Mouse (Mus musculus): ENCODE results near the gene Rcc1.

Gene Rcc1

DNA sequence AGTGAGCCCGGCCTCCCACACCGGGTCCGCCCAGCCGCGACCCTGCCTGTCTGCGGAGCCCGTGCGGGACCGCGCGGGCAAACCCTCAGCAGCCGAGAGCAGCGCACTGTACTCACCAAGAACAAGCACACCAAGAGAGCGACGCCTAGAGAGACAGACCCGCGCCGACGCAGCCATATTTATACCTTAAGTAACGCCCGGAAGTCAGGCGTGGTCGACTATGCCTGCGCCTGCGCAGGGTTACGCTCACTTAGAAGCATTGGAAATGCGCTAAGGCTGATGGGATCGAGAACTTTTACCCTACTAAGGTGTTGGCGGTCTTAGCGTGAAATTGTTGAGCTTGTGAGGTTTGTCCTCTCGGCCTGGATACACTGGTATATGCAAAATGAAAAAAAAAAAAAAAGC lies at the start of gene Rcc1:
TSS of gene Rcc1 (minus strand) at position 125 of the 405 bp plus-strand sequence.
- DNase-seq (ENCODE audit: extremely low spot score), result peak; percentile 95

DNA sequence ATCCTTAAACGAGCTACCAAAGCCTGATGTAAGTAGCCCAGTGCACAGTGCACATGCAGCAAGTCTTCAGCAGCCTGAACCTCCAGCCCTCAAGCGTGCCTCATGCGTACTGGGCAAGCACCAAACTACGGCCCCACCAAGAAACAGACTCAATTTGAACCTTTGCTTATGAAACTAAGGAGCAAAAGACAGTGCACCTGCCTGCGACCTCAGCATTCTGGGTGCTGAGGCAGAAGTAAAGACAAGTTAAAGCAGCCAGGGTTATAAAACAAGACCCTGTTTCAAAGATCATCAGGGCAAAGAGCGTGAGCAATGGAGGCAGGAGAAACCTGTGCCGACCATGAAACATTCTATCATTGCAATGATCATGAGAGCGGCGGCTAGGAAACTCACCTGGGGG lies 47.6 kb upstream of the Rcc1 start:
- DNase-seq (ENCODE audit: extremely low spot score), result no peak

DNA sequence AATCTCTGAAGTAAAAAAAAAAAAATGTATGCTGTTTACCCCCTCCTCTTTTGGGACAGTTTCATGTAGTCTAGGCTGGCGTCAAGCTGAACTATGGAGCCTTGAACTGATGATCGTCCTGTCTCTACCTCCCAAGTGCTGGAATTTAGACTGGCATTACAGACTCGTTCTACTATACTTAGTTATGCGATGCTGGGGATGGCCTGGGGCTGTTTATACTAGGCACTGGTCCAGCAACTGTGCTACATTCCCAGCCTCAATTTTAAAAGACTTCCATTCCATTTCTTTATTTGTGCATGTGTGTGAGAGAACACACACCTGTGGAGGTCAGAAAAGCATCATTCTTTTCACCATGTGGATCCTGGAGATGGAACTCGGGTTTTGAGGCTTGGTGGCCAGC lies 45.5 kb upstream of the Rcc1 start:
- no peak for DNase-seq (ENCODE audit: extremely low spot score)

DNA sequence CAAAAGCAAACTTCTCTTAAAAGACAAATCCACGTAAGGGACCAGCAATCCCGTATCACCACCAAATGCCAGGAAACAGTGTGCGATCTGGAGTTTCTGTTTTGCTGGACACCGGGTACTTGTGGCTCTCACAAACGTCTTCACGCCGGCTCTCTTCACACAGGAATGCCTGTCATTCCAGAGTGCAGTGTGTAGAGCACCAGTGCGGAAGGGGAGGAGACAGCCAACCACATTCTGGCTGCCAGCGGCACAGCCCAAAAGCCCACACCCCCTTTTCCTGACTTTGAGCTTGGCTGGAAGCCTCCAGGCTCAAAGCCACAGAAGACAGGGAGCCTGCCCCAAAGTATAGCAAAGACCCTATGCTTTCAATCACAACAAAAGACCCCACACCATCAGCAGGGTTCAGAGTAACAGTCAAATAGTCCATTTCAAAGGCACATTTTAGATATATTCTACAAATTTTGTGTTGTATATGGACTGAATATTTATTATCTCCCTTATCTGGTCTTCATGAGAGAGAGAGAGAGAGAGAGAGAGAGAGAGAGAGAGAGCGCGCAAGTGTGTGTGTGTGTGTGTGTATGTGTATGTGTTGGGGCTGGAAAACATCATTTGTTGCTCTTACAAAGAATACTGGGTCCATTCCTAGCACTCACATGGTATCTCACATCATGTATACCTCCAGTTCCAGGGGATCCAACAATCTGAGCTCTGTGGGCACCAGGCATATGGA lies 44.8 kb upstream of the Rcc1 start:
- DNase-seq (ENCODE audit: extremely low spot score), result peak; percentile 44

DNA sequence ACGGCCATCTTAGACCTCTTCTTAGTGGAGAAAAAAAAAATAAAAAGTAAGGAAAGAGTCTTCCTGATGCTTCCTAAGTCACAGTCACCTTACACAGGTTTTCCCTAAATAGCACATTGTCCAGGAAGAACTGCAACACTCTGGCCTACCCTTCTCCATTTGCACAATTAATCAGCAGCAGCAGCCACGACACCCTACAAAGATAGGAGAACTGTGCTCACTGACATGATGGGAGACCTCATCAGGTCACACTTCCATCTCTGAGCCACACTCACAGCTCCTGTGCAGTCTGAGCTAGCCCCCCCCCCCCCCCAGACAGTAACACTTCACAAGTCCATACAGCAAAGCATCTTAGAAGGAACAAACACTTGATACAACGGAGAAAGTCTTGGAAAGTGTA lies 43.7 kb upstream of the Rcc1 start:
- DNase-seq (ENCODE audit: extremely low spot score), result no peak

DNA sequence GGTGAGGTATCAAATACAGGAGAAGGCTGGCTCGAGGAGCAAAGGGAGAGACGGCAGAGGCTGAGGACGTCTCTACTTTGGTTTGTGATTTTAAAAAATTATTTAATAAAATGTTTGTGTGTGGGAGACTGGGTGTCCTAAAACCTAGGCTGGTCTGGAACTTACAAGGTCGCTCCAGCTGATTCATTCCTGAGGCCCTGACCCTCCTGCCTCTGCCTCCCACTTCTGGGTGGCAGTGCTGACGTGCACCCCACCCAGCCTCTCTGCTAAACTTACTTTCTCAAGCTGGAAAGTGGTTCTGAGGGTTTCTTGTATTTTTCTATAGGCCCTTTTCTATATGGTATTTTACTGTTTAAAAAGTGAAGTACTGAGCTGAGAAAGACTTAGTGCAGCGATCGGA lies 42.8 kb upstream of the Rcc1 start:
- DNase-seq (ENCODE audit: extremely low spot score), result no peak

DNA sequence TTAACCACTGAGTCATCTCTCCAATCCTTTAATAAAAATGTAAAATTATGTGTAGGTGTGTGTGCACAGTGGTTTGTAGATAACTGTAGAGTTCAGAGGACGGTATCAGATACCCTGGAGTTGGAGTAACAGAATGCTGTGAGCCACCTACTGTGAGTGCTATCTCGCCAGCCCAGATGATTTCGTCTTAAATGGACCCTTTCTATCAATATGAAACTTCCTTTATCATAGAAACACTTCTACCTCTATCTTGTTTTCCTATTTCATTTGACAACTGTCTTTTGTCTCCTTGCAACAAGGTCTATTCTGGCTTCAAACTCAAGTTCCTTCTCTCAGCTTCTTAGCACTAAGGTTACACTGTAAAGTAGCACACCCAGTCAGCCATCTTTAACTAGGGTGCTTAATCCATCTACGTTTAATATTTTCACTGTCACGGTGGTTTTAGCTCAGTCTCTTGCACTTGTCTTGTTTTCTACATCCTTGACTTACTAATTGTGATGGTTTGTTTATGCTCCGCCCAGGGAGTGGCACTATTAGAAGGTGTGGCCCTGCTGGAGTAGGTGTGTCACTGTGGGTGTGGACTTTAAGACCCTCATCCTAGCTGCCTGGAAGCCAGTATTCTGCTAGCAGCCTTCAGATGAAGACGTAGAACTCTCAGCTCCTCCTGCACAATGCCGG lies 37.8 kb upstream of the Rcc1 start:
- DNase-seq (ENCODE audit: extremely low spot score), result no peak

DNA sequence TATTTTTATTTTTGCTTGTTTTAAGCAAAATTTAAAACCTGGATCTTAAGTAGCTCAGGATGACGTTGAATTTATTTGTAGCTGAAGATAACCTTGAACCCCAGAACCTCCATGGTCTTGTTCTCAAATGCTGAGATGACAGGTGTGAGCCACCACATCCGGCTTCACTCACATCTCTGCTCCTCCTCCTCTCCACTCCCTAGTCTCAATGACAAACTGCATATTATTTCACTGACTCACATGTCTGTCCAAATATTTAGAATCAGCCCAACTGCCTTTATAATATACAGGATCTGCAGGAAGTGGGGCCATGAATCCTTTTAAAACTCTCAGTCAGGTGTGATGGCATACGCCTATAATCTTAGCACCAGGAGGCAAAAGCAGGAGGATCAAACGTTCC lies 35.9 kb upstream of the Rcc1 start:
- no peak for DNase-seq (ENCODE audit: extremely low spot score)

DNA sequence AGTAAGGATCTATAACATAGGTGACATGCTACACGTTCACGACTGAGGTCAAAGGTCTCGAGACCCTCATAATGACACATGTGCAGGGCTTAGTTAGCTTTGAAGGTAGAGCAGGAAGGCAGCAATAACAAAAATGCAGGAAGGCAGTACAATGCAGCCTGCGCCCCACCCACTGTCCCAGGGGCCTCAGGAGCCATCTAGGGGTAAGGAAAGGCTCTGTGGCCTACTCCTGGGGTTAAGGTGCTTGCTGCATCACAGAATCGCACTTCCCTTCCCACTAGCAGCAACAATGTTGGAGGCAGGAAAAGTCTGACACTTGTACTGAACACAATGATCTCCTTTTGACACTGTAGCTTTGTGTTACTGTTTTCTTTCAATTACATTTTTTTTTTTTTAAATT lies 34.2 kb upstream of the Rcc1 start:
- DNase-seq (ENCODE audit: extremely low spot score), result no peak

DNA sequence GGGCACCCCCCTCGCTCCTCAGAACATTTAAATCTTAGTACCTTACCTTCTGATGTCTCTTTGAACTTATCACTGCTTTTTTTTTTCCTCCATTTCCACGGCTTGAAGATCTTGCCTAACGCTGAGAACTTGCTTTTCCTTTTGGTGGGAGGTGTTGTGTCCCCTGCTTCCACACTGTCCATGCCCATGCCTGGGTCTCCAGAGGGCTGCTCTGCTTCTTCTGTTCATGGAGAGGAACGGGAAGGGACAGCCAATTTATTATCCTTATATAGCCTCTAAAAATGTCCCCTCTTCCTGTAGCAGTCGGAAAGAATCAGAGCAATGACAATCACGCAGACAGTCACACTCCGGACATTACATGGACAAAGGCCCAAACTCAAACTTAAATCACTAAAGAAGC lies 33.4 kb upstream of the Rcc1 start:
- DNase-seq (ENCODE audit: extremely low spot score), result no peak

DNA sequence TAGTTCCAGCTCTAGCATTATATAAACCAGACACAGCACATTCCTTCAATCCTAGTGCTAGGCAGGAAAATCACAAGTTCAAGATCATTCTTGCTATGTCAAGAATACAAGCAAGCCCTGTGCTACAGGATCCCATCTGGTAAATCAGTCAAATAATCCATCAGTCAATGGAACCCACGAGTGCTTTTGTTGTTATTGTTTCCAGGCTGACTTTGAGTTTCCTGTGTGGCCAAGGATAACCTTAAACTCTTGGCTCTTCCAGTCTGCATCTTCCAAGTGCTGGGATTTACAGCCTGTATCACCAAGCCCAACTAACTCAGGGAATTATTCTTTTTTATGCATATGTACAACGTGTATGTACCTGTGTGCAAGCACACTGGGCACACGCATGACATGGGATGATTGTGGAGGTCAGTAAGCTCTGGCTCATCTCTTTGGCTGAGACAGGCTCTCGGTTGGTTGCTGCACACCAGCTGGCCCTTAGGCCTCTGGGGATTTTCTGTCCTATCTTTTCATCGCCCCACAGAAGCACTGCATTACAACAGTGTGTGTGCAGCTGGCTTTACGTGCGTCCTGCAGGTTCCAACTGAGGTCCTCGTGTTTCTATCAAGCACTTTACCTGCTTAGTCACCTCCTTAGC lies 32.5 kb upstream of the Rcc1 start:
- DNase-seq (ENCODE audit: extremely low spot score), result no peak

DNA sequence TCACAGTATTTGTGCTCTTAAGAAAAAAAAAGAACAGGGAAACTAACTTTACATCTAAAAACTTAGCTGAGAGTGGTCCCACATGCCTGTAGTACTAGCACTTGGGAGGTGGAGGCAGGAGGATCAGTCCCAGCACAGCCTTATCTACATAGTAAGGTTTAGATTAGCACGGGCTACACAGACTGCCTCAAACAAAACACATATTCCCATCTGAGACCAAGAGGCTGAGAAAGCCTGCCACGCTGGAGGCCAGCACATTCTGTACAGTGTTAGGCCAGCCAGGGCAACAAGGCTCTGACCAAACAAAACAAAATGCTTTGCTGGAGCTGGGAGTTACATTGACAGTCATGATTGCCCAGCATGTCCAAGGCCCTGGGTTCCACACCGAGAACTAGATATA lies 30.1 kb upstream of the Rcc1 start:
- DNase-seq (ENCODE audit: extremely low spot score), result no peak

DNA sequence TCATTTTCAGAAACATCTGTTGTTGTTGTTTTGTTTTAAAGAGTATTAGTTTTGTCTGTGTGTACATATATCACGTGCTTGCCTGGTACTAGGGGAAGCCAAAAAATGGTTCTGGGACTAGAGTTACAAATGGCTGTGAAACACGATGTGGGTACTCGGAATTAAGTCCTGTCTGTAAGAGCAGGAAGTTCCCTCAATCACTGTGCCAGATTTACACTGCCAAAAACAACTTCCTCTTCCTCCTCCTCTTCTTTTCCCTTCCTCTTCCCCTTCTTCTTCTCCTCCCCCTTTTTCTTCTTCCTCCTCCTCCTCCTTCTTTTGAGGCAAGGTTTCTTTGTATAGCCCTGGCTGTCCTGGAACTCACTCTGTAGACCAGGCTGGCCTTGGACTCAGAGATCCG lies 28.9 kb upstream of the Rcc1 start:
- DNase-seq (ENCODE audit: extremely low spot score), result no peak

DNA sequence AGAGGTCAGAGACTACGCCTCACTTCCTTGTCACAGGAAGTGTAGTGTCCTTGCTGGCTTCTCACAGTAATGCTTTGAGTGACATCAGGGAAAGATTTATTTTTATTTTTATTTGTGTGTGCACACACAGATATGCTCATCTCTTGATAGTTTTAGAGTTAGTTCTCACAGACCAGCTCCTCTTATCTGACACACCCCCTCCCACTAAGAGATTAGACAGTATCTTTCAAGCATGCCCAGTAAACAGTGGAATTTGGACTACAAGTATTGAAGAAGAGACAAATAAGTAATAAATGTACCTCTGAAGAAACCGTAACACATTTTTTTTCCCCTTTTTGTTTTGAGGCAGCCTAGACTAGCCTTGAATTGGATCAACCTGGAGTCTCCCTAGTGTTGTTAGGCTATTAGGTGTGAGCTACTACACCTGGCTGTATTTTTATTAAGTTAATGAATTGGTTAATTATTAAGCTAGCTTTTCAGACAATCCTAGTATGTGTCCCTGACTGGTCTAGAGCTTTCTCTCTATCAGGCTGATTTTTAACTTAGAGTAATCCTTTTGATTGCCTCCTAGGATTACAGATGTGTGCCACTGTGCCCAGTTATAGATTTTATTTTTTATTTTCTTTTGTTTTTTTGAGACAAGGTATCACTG lies 27.7 kb upstream of the Rcc1 start:
- DNase-seq (ENCODE audit: extremely low spot score), result no peak

DNA sequence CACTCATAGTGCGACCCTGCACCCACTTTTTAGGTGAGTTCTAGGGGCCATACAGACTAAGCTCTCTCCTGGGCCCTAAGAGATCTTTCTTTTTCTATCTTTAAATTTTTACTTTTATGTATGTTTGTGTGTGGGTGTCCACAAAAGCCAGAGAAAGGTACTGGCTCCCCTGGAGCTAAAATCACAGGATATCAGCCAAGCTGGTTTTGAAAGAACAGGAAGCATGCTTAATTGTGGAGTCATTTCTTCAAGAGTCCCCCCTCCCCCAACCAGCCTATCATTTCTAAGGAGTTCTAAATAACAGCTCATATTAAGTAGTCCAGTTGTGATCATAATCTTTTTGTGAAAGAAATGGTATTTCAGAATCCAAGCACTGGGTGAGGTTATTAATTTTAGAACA lies 20.4 kb upstream of the Rcc1 start:
- DNase-seq (ENCODE audit: extremely low spot score), result no peak

DNA sequence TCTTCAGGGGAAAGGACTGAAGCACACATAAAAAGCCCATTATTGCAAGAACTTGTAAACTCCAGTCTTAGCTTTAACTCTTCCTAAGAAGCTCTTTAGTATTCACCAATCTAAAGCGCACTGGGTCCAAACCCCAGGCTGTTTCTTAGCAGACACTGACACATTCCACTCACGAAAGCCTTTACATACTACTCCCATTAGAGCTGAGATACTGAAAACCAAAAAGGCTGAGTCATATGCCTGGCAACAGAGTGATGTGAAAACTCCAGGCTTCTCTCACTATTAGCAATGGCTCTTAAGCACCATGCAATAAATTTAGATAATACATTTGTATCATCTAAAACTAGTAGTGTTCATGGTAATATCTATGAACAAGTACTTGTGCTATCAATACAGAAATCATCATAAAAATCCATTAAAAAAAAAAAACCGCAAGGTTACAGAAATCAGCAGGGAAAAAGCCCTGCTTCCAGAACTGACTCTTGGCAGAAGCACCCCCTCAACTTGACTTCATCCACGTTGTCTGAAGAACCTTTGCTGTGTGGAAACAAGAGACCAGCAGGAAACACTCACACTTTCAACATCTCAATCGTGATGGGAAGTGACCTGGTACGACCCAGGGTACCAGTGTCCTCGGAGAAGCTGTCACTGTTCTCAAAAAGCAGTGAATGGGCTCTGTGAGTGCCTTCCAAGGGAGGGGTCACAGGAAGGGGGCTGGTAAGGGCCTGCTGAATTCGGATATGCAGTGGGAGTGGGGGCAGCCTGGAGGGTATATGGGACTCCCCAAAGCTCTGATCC lies 16.7 kb upstream of the Rcc1 start:
- no peak for DNase-seq (ENCODE audit: extremely low spot score)

DNA sequence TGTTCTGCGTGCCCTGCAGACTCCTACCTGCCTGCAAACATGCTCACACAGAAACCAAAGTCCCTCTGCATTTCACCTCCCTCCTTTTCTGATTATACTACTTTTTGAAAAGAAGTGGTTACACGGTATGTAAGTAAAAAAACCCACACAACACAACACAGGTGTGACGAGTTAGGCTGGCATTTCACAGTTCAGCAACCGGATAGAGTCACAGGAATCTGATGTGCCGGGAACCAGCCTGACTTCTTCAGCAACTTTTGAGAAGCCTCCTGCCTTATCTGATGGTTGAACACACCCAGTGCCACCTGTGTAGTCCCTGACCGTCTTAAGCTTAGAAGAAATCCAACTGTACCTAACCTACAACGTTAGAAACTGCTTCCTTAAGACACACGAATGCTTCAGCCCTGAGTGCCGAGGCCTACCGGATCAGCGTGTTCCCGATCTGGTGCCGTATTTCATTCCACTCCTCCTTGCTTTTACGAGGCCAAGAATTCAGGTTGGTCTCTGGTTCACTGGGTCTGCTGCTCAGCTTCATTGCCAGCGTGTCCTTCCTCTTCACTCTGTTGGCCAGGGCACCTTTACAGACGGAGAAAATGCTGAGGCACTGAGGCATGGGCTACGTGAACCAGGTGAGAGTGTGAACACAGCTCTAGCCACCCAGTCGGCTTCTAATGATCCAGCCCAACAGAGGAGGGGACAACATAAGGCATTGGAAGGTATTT lies 14.2 kb upstream of the Rcc1 start:
- no peak for DNase-seq (ENCODE audit: extremely low spot score)

DNA sequence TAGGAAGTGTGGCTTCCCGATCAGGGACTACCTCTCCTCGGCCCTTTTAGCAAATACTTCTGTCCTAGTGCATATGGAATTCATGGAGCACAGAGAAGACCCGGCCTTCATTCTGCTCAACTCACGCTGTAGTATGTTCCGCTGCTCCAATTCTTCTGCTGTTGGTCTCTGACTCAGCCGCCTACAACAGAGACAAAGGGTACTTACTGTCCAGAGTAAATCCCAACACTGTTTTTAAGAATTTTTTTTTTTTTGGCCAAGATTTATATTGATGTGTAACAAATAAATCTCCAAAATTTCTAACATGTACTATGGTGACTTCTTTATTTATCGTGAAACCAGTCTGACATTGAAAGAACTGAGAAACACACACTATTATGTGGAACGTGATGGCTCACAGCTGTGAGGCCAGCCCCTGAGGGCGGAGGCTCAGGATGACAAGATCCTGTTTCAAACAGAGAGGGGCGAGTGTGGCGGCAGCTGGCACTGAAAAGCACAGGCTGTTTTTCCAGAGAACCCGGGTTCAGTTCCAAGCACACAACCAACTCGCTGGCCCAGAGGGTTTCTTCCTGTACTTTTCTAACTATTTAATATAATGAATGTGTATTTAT lies 12.2 kb upstream of the Rcc1 start:
- no peak for DNase-seq (ENCODE audit: extremely low spot score)

DNA sequence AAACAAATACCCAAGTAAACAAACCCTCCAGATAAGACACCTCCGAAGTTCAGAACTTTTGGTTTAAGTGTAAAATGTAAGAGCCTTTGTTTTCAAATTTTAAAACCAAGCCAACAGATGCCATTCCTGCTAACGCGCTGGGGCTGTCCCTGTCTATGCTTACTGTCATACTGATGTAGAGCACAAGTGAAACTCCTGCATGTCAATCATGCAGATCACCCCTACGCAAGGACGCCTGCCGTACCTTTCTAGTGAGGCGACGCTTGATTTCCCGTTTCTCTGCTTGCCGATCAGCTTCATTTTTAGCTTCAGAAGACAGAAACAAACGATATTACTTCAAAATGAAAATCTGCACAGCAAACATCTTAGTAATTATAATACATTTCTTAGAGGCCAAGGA lies 10.1 kb upstream of the Rcc1 start:
- no peak for DNase-seq (ENCODE audit: extremely low spot score)

DNA sequence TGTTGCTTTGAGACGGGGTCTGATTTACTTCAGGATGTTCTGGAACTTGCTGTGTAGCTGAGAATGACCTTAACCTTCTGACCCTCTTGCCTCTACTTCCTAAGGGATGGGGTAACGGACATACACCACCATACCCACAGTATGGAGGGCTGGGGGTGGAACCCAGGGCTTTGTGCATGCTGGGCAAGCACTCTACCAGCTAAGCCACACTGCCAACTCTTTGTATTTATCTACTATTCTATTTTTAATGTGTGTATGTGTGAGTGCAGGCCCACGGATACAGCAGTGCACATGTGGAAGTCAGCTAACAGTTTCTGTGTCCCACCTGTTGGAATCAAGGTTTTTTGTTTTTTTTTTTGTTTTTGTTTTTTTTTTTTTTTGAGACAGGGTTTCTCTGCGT lies 6.1 kb upstream of the Rcc1 start:
- no peak for DNase-seq (ENCODE audit: extremely low spot score)

DNA sequence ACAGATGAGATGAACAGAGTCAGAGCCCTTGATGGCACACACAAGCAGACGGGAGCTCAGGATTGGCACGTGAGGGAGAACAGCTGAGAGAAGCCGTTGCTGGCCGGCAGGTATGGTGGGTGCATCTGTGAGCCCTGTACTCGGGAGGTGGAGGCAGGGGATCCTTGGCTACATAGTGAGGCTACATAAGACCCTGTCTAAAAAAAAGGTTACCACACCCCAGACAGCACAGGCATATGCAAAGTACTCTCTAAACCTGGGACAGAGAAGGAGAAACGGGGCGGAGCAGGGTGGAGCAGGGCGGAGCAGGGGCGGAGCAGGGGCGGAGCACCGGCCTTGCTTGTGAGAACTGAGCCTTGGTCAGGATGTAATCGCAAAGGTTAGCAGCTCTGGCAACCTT lies 2.8 kb upstream of the Rcc1 start:
- peak; percentile 40 for DNase-seq (ENCODE audit: extremely low spot score)
